Mouse (Mus musculus): Measurements from ENCODE around the gene Lrrc74a.

Lrrc74a gene

DNA sequence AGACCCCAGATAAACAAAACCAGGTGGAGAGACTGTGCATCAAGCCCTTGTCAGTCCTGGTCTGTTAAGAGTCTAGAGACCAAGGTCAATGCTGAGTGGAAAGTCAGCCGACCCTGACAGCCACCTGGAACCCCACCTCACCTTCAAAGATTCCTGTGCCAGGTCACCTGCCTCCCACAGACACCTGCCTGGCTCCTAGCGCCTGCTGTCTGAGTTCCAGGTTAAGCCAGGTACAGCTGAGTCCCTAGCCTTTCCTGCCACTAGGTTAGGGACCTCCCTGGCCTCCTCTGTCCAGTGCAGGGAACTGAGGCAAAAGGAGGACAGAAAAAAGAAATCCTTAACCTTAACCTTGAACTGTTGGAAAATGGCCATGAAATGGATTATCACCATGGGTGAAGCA, 70.7 kb downstream of the Lrrc74a start:
- DNase-seq (ENCODE audit: low spot score): no peak

DNA sequence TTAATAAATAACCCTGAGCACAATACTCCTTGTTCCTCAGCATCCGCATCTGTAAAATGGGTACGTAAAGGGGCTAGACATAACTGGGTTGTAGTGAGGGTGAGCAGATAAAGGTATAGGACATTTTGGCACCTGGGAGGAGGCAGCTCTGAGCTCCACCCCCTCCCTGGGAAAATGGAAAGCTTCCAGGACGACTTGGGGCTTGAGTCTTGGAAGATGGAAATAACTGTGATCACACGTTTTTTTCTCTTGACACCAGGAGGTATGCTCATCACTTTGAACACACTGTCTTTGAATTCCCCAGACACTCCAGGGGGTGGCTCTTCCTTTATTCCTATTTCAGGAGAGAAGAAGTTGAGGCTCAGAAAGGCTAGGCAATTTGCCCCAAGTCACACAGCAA, 71.1 kb downstream of the Lrrc74a start:
- no peak for DNase-seq (ENCODE audit: low spot score)

DNA sequence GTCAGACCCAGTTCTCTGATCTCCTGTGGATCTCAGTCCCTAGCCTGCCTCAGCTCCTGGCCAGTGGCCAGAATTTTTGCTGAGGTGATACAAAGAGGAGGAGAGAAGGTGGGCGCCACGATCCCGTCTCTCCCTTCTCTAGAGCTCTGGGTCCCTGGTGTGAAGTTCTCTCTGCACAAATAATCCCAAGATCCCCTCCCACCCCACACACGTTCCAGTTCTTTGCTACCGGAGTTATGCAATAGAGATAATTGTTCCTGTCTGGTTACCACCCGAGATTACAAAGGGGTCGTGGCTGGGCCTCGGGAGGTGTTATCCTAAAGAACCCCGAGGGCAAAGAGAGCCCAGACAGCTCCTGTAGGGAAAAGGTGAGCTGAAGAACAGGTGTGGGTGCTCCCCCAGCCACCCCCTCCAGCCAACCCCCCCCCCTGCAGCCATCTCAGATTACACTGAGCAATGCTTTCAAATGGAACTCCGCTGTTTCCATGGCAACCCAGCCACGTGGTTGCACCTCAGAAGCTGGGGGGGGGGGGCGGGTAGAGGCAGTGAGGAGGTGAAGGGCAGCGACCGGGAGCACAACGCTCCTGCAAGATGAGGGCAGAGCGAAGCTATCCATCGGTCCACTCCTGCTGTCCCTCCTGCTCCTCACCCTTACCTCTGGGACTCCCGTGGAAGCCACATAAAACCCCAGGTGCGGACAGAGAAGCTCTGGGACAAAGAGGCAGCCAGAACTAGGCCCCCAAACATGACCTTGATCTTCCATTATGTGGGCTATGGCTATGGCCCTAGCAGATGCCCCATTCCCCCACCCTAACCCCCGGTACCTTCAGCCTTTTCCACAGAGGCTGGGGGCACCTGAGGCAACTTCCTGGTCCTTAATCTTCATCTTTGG, 72.1 kb downstream of the Lrrc74a start:
- peak; percentile 69 for DNase-seq (ENCODE audit: low spot score)

DNA sequence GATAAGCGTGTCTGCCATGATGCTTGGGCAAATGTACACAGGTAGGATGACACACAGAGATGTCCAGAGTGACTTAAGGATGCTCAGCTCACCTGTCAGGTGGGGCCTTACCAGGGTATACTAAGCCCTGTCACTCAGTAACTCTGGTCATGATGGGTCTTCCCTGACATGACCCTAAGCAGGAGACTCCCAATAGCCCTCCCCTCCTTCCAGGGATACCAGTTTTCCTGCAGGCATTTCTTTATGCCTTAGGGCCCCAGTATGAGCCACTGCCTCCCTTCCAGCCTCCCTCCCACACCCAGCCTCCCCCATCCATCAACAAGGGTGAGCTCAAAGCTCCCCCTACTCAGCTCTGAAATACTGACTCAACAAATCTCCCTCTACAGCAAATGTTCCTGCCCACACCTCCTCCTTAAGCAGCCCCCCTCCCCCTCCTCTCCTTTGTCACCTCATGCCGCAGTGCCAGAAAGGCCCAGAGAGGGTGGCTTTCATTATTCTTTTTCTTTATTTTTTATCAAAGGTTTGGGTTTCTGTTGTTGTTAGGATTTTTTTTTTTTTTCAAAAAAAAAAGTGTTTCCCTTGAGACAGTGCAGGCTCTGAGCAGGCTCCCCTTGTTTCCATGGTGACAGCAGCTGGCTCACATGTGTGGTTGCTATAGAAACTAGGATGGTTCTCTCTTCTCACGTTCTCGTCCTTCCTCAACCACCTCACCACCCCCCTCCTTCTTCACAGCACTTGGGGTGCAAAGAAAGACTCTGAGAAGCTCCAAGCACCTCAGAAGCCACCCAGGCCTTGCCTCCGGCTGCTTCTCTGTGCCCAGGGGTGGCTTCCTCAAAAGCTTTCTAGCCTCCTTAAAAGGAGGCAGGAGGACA, 73.0 kb downstream of the Lrrc74a start:
- no peak for DNase-seq (ENCODE audit: low spot score)

DNA sequence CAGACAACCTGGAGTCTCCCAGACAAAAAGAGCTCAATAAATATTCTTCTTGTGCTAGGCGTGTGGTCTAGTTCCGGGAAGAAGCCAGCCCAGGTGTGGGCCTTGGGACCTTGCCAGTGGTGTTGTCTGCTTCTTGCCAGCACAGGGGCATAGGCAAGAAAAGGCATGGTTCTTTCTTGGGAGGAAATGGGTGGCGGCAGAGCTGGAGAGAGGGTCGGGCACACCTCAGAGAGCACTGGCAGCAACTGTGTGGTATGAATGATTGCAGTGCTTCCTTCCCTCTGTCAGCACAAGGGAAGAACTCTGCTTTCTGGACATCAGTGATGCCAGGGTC, 73.6 kb downstream of the Lrrc74a start:
- DNase-seq (ENCODE audit: low spot score): no peak

DNA sequence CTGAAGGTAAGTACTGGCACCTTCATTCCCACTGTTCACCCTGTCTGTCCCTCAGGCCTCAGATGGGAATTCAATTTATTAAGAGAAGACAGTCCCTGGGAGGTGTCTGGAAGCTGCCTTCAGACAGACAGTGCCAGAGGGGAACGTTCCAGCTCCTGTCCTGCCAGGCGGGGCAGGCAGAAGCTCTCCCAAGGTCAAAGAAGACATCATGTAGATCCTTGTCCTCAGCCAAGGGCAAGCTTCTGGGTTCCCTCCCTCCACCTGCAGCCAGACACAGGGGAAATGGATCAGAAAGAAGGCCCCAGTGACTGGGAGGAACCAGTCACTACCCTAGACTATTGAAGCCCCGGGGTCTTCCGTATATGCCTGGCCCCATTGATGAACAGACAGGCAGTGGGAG, 74.7 kb downstream of the Lrrc74a start:
- no peak for DNase-seq (ENCODE audit: low spot score)

DNA sequence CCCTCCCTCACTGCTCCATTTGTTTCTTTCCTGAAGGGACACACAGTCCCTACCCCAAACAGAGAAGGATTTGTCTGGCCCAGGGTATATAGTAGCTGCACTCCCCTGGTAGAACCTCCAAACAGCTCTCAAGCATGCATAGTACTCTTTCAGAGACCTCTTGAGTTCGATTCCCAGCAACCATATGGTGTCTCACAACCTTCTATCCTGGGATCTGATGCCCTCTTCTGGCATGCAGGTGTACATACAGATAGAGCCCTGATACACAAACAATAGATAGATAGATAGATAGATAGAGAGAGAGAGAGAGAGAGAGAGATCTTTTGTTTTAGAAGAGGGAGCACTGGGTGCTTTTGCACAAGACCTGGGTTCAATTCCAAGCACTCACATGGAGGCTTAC, 75.9 kb downstream of the Lrrc74a start:
- DNase-seq (ENCODE audit: low spot score): no peak

DNA sequence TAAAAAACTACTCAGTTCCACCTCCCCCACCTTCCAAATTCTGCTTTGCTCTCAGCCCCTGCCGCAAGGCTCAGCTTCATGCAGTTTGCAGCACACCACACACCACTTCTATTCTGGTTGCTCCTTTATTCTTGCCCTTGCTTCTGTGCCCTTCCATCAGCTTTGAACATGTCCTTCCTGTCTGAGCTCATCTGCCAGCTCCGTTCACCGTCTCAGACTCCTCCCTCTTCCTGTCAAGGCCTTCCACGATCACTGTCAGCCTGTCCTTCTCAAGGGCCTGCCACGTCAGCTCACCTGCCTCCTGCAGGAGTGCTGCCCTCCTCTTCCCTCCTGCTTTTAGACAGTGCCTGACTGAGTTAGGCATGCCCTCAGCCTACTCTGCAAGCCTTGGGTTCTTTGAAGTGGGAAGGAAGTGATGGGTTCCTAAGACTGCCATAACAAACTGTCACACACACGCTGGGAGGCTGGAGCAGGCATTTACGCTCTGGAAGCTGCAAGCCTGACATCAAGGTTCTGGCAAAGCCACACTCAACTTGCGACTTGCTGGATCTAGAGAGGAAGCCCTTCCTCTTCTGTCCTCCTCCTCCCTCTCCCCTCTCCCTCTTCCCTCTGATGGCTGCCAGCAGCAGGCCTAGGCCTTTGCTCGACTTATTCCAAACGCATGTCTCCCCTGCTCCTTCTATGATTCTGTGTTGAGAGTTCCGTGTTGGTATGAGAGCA, 76.7 kb downstream of the Lrrc74a start:
- no peak for DNase-seq (ENCODE audit: low spot score)

DNA sequence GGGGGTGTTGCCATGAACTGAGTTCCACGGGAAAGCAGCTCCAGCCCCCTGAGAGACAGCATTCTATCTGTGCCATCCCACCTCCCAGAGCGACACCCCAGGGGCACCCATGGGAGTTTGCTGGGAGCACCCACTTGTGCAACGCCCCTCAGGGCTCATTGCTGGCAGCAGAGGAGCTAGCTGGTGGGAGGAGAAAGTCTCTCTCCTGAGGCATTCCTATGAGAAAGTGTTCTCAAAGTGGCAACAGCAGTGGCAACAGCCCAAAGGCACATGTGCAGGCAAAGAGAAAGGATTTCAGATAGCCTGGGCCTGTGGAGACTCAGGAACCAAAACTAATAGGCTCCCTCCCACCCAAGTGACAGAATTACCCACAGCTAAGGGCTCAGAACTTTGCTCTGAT, 78.6 kb downstream of the Lrrc74a start:
- DNase-seq (ENCODE audit: low spot score): no peak
